Mouse (Mus musculus): ENCODE data around the gene Rere. TPM values are rescaled to one million over a fixed set of nuclear protein-coding genes. Genes with fewer than 3 reads are reported as not detected.
A peak's percentile ranks its signal among the peaks of the same experiment; 100 is the strongest.

The Rere gene
- polyA plus RNA-seq, 1 experiment from 2014 or later: 19.9 TPM

GRCm38 (mm10) chr4:150257252-150258204 is 23.9 kb upstream of the Rere start:
- H3K36me3 ChIP-seq: peaks cover 18% of the 10 kb centered on the region
- peak overlapping the region; percentile 42 for H3K4me2 ChIP-seq
- no peaks in the 10 kb centered on the region for H3K9me3 ChIP-seq
- peak; percentile 53 for ATAC-seq (ENCODE audit: extremely low read depth, insufficient number of reproducible peaks, low FRiP score, low TSS enrichment)
- peak overlapping the region; percentile 66 for H3K9ac ChIP-seq
- WGBS: 13% methylated on average over 20 of the region's 20 CpGs
- H3K27me3 ChIP-seq (replicated peaks): no peaks in the 10 kb centered on the region
- no peak overlapping the region for H3K4me3 ChIP-seq
- H3K4me1 ChIP-seq: peaks cover 45% of the 10 kb centered on the region
- peak overlapping the region; percentile 77 for H3K27ac ChIP-seq (replicated peaks)

DNA sequence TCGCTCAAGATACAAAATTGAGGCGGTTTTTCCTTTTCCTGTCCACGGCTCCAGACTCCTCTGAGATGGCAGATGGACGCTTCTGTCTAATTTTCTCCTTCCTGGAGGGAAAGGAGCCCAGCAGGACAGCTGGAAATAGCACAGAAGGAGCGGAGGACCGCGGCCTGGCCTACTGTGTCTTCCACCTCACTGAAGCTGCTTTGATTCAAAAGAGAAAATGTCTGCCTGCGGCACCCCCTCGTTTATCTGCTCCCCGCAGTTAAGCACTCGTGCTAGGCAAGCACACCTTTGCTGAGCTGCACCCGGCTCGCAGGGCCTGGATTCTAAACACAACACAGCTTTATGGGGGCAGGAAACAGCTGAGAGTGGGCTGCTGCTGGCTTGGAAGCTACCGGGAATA is 23.1 kb upstream of the Rere start:
- no peak for ATAC-seq (ENCODE audit: extremely low read depth, insufficient number of reproducible peaks, low FRiP score, low TSS enrichment)
- Histone ChIP-seq H3K27me3 (replicated peaks) (no peaks in the 10 kb centered on the region), H3K27ac (replicated peaks) (peak overlapping the region; percentile 77), H3K4me1 (peaks cover 45% of the 10 kb centered on the region), H3K36me3 (peaks cover 13% of the 10 kb centered on the region), H3K4me3 (no peak overlapping the region), H3K4me2 (peak overlapping the region; percentile 42), H3K9ac (peak overlapping the region; percentile 66), H3K9me3 (no peaks in the 10 kb centered on the region)
- 57% methylated on average over 14 of the region's 14 CpGs for WGBS

DNA sequence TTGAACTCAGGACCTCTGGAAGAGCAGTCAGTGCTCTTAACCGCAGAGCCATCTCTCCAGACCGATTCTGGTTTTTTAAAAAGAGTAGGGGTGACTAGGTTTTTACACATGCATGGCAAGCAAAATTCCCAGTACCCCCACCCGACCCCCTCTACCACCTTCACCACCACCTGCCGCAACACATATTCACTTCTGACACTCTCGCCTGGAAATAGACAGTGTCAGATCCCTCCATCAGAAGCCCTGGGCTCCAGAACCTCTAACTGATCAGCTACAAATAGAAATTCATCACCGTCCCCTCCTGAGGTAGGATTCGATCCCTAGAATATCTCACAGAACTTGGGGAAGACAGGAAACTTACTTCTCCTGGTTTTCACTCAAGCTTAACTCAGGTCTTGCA is 21.9 kb upstream of the Rere start:
- H3K9me3 ChIP-seq: no peaks in the 10 kb centered on the region
- 86% methylated on average over 7 of the region's 7 CpGs for WGBS
- no peak overlapping the region for H3K4me2 ChIP-seq
- H3K27ac ChIP-seq (replicated peaks): no peak overlapping the region
- ATAC-seq (ENCODE audit: extremely low read depth, insufficient number of reproducible peaks, low FRiP score, low TSS enrichment): no peak
- H3K27me3 ChIP-seq (replicated peaks): no peaks in the 10 kb centered on the region
- peaks cover 13% of the 10 kb centered on the region for H3K36me3 ChIP-seq
- H3K9ac ChIP-seq: no peak overlapping the region
- no peak overlapping the region for H3K4me3 ChIP-seq
- H3K4me1 ChIP-seq: peaks cover 45% of the 10 kb centered on the region

GRCm38 (mm10) chr4:150260111-150260510 is 21.3 kb upstream of the Rere start:
- H3K27me3 ChIP-seq (replicated peaks): no peaks in the 10 kb centered on the region
- WGBS: 80% methylated on average over 7 of the region's 7 CpGs
- H3K36me3 ChIP-seq: peaks cover 13% of the 10 kb centered on the region

DNA sequence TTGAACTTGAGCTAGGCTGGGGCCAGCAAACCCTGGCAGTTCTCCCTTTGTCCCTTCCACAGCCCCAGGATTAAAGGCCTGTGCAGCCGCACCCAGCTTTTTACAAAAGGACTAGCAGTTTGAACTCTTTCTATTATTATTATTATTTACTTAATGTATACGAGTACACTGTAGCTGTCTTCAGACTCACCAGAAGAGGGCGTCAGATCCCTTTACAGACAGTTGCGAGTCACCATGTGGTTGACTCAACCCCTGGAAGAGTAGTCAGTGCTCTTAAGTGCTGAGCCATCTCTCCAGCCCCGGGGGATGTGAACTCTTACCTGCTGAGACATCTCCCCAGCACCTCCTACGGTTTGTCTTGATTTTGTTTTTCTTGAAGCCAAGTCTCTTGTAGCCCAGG is 20.7 kb upstream of the Rere start:
- Histone ChIP-seq H3K36me3 (peaks cover 11% of the 10 kb centered on the region), H3K9me3 (no peaks in the 10 kb centered on the region), H3K27me3 (replicated peaks) (no peaks in the 10 kb centered on the region), H3K4me1 (peaks cover 45% of the 10 kb centered on the region), H3K9ac (no peak overlapping the region), H3K27ac (replicated peaks) (no peak overlapping the region), H3K4me2 (no peak overlapping the region), H3K4me3 (no peak overlapping the region)
- no peak for ATAC-seq (ENCODE audit: extremely low read depth, insufficient number of reproducible peaks, low FRiP score, low TSS enrichment)
- WGBS: 41% methylated on average over 6 of the region's 6 CpGs

More at GRCm38 (mm10) chr4:150260111-150260510, 21.3 kb upstream of the Rere start:
- no peak for ATAC-seq (ENCODE audit: extremely low read depth, insufficient number of reproducible peaks, low FRiP score, low TSS enrichment)
- H3K9ac ChIP-seq: no peak overlapping the region
- H3K4me3 ChIP-seq: no peak overlapping the region
- H3K27ac ChIP-seq (replicated peaks): no peak overlapping the region
- H3K4me2 ChIP-seq: no peak overlapping the region
- peaks cover 45% of the 10 kb centered on the region for H3K4me1 ChIP-seq
- no peaks in the 10 kb centered on the region for H3K9me3 ChIP-seq

DNA sequence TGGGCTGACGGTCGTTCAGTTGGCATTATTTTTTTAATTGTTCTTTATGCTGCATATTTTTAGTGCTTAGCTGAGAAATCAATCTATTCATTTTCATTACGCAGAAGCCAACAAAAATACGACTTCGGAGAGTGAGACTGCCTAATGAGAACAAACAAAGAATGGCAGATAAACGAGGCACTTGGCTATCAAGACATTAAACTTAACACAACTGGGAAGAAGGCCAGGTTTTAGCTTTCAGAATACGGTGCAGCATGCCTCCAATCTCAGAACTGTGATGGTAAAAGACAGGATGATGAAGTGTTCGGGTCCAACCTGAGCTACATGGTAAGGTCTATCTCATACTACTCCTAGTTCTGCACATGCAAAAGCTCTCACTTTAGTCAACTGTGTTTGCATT is 19.1 kb upstream of the Rere start:
- Histone ChIP-seq H3K4me1 (peaks cover 38% of the 10 kb centered on the region), H3K4me2 (no peak overlapping the region), H3K36me3 (peaks cover 4% of the 10 kb centered on the region; the same call in 1 of the 2 replicates), H3K4me3 (no peak overlapping the region), H3K9ac (no peak overlapping the region), H3K9me3 (no peaks in the 10 kb centered on the region), H3K27me3 (replicated peaks) (no peaks in the 10 kb centered on the region), H3K27ac (replicated peaks) (no peak overlapping the region)
- ATAC-seq (ENCODE audit: extremely low read depth, insufficient number of reproducible peaks, low FRiP score, low TSS enrichment): no peak
- WGBS: 71% methylated on average over 8 of the region's 8 CpGs

GRCm38 (mm10) chr4:150264903-150265302 is 16.5 kb upstream of the Rere start:
- WGBS: 51% methylated on average over 7 of the region's 7 CpGs

DNA sequence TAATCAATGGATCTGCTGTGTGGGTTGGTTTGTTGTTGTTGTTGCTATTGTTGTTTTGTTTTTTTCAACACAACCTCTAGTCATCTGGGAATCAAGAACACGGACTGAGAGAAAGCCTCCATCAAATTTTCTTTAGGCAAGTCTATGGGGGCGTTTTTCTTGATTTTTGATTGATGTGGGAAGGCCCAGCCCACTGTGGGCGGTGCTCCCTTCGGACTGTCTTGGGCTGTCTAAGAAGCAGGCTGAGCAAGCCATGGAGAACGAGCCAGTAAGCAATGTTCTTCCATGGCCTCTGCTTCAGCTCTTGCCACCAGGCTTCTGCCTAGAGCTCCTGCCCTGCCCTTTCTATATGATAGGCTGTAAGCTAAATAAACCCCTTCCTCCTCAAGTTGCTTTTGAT is 16.0 kb upstream of the Rere start:
- no peak overlapping the region for H3K27ac ChIP-seq (replicated peaks)
- ATAC-seq (ENCODE audit: extremely low read depth, insufficient number of reproducible peaks, low FRiP score, low TSS enrichment): no peak
- H3K4me3 ChIP-seq: no peak overlapping the region
- no peak overlapping the region for H3K9ac ChIP-seq
- H3K4me1 ChIP-seq: peaks cover 33% of the 10 kb centered on the region
- 59% methylated on average over 5 of the region's 5 CpGs for WGBS
- peaks cover 4% of the 10 kb centered on the region; the same call in 1 of the 2 replicates for H3K36me3 ChIP-seq
- no peaks in the 10 kb centered on the region for H3K27me3 ChIP-seq (replicated peaks)
- H3K4me2 ChIP-seq: no peak overlapping the region
- H3K9me3 ChIP-seq: no peaks in the 10 kb centered on the region

More at GRCm38 (mm10) chr4:150264903-150265302, 16.5 kb upstream of the Rere start:
- Histone ChIP-seq H3K9me3 (no peaks in the 10 kb centered on the region), H3K27me3 (replicated peaks) (no peaks in the 10 kb centered on the region), H3K36me3 (peaks cover 4% of the 10 kb centered on the region; the same call in 1 of the 2 replicates), H3K27ac (replicated peaks) (no peak overlapping the region), H3K4me2 (no peak overlapping the region), H3K4me1 (peaks cover 34% of the 10 kb centered on the region), H3K4me3 (no peak overlapping the region), H3K9ac (no peak overlapping the region)
- ATAC-seq (ENCODE audit: extremely low read depth, insufficient number of reproducible peaks, low FRiP score, low TSS enrichment): no peak

DNA sequence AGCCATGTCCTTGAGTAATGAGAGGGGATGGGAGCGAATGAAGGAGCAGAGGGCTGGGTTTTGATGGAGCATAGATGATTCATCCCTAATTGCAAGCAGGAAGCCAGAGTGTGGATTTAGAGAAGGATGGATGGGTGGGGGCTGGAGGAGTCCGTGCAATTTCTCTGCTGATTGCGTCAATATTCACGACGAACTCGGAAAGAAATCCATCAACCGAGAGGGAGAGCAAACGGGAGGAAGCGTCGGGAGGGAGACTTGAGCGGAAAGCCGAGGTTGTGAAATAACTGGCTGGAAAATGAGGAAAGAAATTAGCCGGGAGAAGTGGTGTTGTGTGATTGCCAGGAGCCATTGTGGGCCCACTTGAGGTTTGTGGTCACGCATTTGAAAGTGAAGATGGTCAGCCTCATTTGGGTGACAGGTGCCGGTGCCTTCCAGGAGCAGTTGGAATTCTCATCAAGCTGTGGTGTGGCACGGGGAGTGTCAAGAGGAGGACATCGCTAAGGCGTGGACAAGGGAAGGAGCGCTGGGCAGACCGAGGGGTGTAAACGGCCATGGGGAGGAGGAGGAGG is 14.7 kb upstream of the Rere start:
- Histone ChIP-seq H3K4me1 (peaks cover 29% of the 10 kb centered on the region), H3K9ac (no peak overlapping the region), H3K27me3 (replicated peaks) (no peaks in the 10 kb centered on the region), H3K4me3 (no peak overlapping the region), H3K36me3 (peaks cover 4% of the 10 kb centered on the region; the same call in 1 of the 2 replicates), H3K4me2 (no peak overlapping the region), H3K27ac (replicated peaks) (no peak overlapping the region), H3K9me3 (no peaks in the 10 kb centered on the region)
- no peak for ATAC-seq (ENCODE audit: extremely low read depth, insufficient number of reproducible peaks, low FRiP score, low TSS enrichment)
- 75% methylated on average over 21 of the region's 21 CpGs for WGBS

GRCm38 (mm10) chr4:150268674-150269653 is 12.5 kb upstream of the Rere start:
- 78% methylated on average over 33 of the region's 33 CpGs for WGBS
- Histone ChIP-seq H3K4me1 (peaks cover 41% of the 10 kb centered on the region), H3K27ac (replicated peaks) (peak overlapping the region; percentile 72), H3K27me3 (replicated peaks) (no peaks in the 10 kb centered on the region), H3K36me3 (no peaks in the 10 kb centered on the region), H3K4me3 (no peak overlapping the region), H3K9ac (no peak overlapping the region), H3K4me2 (0 out of 2 replicates have a peak overlapping the region, but pooled peaks have one; percentile 4), H3K9me3 (no peaks in the 10 kb centered on the region)
- ATAC-seq (ENCODE audit: extremely low read depth, insufficient number of reproducible peaks, low FRiP score, low TSS enrichment): no peak

All from heart, embryonic 13.5 days (tissue).